Mouse (Mus musculus): Measurements from ENCODE around the gene Rapsn. TPM values are rescaled to one million over a fixed set of nuclear protein-coding genes. Genes with fewer than 3 reads are reported as not detected.

The Rapsn gene
- total RNA-seq, 2 experiments from 2014 or later: 16.4 to 16.7 TPM

DNA sequence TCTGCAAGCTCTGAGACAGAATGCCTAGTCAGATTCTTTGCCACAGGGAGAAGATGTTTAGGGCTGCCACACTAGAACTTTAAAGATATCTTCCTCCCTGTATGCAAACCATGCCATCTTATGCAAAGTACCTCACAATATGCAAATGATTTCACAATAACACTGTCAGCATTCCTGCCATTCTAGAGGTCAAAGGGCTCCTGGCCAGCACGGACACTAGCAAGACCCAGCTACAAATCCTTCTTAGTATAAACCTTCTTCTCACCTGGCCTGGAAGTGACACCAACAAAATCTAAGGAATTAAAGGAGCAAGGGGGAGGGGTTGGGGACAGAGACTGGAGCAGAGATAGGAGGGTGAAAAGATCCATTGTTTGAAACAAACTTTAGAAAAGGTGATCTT, 36.7 kb downstream of the Rapsn start:
- DNase-seq (ENCODE audit: low spot score): no peak
- intact Hi-C loops (cut with DNase I): loop anchor here (5.0 kb wide), 1 partner anchor 125 kb away; no protein-coding TSS in a partner anchor

DNA sequence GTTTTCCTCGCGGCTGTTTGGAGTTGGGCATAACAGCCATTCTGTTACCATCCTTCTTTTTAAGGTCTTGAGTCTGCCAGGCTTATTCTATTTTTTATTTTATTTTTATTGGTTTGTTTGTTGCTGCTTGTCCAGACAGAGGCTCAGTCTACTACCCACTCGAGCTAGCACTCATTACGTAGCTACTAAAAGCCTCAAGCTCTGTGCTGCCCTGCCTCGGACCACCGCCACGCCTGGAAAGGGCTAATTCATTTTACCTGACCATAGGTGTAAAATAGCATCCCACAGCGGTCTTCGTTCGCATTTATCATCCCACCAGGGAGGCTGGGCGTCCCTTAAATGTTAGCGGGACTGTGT, 42.5 kb downstream of the Rapsn start:
- intact Hi-C loops (cut with DNase I): no loop called here
- no peak for DNase-seq (ENCODE audit: low spot score)

DNA sequence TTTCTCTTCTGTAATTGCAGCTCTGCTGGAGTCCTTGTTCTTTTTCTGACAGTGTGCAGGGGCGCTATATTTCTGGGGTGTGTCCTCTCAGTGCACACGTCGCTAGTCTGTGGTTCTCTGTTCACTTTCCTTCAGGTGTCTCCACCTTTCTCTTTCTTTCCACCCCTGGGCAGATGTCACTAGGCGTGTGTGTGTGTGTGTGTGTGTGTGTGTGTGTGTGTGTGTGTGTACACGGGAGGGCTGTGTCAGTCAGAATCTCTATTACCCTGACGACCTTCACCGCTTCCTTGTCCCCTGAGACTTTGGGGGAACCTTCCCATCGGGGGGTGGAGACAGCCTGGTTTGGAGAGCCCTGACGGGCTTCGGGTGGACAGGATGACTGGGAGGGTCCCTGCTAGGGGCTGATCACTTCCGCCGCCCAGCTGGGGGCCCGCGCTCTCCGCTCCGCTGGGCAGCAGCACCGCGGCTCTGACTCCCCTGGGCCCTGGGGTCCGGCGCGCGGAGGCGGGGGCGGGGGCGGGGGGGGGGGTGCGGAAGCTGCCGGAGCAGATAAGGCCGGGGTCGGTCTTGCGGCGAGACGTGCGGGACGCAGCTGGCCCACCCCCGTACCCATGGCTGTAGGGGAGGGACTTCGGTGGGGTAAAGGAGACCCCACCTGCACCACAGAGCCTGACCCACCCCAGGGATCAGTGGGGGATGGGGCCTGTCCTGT, 43.0 kb downstream of the Rapsn start:
- DNase-seq (ENCODE audit: low spot score): no peak
- intact Hi-C loops (cut with DNase I): no loop called here

DNA sequence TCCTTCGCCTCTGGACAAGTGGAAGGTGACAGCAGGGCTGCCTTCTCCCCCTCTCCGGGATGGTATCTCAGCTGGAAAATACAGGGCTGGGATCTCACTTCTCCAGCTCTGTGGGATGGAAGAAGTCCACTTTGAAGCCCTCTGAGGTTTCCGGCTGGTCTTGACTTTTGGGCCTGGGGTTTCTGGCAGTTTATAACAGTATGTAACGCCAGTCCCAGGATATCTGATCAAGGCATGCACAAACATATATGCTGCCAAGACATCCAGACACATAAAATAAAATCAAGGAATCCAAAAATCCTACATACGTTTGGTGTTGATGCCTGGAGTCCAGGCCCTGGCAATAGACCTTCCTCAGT, 43.6 kb downstream of the Rapsn start:
- intact Hi-C loops (cut with DNase I): no loop called here
- DNase-seq (ENCODE audit: low spot score): no peak

DNA sequence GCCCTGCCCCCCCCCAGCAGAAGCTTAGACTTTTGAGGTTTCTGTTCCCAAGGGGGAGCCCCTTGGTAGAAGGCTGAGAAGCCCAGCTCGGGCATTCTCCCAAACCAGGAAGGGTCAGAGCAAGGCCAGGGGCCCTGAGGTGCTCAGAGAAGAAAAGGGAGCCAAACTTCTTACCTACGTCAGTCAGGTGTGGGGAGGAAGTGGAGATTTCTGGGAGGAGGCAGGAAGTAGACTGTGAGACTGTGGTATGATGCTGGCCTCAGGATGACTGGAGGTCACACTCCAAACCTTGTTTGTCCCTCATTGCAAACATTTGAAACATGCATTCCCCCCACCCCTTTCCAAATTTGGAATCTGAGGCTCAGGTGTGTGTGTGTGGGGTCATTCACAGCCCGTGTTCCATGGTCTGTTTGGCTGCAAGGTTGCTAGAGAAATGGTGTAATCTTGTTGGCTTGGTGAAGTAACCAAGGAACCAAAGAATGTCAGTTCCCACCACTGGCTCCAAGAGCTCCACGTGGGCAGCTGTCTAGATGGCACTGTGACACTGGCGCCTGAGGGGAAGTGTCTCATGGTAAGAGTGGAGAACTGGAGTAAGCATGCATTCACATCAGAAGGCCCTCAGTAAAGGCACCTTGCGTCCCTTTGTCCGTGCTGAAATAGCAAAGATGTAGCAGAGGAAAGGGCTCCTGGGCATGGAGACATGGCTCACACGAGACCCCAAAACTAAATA, 45.5 kb downstream of the Rapsn start:
- DNase-seq (ENCODE audit: low spot score): no peak
- intact Hi-C loops (cut with DNase I): no loop called here

DNA sequence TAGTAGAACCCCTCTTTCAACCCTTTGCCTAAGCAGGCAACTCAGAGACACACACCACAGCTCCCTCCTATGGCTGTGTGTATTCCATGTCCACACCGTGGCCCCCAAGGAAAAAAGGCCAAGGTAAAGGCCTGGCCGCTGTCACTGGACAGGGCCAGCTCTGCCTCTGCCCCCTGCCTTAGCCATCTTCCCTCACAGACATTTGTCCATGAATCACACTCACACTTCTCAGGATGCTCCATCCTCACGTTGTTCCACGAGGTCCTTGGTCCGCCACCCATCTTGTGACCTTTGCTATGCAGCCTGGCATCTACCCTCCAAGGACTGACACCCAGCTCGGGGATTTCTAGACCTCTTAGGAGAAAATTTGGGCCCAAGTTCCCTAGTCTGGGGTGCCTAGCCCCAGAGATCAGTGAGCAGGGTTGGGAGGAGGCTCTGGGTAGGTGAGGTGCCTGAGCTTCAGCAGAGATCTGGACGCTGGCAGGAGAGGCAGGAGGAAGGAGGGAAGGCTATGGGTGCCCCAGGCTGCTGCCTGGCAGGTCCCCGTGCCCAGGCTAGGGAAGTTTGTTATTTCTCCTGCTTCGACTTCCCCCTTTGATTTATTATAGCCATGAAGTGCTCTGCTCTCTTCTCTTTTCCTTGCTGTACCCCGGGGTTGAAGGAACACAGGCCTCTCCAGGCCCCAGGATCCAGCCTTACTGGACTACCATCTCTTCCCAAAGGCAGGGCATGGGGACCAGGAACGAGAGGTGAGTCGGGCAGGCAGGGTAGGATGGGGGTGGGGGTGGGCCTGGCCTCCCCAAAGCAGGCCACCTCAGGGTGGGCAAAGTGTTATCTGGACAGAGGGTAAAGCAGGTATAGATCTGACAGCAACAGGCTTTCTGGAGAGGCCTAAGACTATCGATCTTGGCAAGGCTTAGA, 46.6 kb downstream of the Rapsn start, which contains the start of gene Spi1:
Gene Spi1 (plus strand): TSS at position 616 of the 921 bp plus-strand sequence.
- DNase-seq (ENCODE audit: low spot score): no peak
- intact Hi-C loops (cut with DNase I): no loop called here

DNA sequence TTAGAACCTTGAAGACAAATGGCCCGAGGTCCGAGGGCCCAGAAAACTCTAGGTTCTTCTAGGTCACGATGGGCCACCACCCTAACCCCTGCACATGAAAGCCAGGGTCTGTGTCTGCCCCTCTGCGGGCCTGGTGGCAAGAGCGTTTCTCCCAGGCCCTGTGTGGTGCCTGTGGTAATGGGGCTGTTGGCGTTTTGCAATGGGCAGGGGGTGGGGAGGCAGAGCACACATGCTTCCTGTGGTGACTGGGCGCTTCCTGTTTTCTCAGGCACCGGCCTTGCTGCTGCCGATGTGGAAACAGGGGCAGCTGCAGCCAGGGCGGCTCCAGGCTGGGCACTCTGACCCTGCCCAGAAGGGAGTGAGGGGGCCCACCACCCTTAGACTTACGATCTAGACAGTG, 47.4 kb downstream of the Rapsn start:
- intact Hi-C loops (cut with DNase I): no loop called here
- DNase-seq (ENCODE audit: low spot score): peak; percentile 54

DNA sequence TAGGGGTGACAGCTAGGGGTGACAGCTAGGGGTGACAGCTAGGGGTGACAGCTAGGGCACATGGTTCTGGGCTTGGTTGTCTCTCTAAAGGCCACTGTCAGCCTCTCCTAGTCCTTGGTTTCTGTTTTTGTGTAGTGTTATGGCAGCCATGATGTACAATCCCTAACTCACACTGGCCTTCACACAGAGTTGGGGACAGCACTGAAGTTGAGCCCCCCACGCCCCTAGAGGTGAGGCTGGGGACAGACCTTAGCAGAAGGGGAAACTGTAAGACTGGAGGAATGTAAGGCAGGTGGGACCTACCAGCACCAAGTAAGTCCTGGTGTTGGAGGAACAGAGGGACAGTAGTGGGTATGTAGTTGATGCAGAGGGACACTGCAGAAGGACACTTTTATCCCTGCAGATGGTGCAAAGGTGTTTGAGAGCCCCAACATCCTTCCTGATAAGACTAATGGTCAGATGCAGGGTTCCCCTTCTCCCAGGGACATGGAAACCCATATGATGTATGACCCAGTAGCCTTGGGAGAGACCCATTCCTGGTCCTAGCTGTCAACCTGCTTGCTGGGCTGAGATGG, 48.0 kb downstream of the Rapsn start:
- intact Hi-C loops (cut with DNase I): no loop called here
- DNase-seq (ENCODE audit: low spot score): no peak

DNA sequence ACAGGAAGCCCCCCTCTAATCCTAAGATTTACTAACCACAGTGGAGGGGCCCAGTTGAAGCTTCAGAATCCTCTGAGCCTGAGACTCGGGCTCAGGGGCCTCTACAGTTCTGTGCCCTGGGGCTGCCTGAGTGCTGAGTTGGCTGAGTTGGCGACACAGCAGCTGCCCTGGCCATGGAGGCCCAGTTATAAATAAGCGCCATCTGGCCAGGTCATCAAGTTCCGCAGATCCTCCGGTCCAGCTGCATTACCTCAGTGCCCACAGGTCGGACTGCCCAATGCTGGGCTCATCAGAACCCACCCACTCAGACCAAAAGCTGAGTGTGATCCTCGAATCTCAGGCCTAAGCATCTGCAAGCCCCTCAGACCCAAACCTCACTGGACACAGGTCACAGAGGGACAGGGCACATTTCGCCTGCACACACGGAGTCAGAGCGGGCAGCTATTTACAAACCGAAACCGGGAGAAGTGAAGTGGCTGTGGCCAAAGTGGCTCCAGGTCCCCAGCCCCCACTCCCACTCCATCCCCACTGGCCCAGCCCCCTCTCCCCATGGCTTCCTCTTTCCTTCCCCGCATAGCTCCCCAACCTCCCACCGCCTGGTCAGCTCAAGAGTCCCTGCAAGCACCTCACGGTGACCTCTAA, 48.9 kb downstream of the Rapsn start:
- DNase-seq (ENCODE audit: low spot score): no peak
- intact Hi-C loops (cut with DNase I): no loop called here

DNA sequence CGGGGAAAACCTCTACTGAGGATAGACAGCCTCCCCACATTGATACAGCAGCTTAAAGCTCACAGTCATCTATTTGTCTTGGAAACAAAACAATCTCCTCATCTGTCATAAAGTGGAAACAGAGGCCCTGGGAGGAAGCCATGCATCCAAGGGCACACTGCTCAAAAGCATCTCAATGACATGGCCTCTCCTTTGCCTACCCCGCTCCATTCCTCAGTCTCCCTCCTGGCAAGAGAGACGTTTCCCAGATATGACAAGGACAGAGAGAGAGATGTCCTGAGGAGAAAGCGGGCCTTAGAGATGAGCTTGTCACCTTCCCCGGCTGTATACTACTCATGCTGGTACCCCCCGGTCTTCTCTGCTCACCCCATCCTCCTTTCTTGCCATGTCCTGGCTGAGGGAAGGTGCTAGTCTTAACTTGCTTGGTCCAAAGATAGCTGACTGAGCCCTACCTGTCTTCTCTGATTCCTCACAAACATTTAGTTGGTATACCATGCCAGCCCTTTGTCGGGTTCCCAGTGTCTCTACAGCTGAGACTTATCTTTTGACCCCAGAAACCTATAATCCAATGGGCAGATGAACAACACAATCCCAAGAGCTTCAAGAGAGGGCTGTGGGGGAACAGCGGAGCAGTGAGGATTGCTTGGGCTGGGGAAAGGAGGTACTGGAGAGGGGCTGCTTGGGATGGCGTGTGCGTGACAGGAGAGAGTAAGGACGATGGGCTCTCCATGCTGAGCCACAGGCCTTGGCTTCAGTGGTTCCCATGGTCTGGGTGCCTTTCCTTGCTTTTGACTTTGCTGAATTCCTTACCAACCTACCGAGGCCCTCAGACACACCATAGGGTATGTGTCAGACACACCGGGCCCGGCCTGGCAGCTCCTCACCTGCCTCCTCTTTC, 50.3 kb downstream of the Rapsn start:
- intact Hi-C loops (cut with DNase I): no loop called here
- no peak for DNase-seq (ENCODE audit: low spot score)

DNA sequence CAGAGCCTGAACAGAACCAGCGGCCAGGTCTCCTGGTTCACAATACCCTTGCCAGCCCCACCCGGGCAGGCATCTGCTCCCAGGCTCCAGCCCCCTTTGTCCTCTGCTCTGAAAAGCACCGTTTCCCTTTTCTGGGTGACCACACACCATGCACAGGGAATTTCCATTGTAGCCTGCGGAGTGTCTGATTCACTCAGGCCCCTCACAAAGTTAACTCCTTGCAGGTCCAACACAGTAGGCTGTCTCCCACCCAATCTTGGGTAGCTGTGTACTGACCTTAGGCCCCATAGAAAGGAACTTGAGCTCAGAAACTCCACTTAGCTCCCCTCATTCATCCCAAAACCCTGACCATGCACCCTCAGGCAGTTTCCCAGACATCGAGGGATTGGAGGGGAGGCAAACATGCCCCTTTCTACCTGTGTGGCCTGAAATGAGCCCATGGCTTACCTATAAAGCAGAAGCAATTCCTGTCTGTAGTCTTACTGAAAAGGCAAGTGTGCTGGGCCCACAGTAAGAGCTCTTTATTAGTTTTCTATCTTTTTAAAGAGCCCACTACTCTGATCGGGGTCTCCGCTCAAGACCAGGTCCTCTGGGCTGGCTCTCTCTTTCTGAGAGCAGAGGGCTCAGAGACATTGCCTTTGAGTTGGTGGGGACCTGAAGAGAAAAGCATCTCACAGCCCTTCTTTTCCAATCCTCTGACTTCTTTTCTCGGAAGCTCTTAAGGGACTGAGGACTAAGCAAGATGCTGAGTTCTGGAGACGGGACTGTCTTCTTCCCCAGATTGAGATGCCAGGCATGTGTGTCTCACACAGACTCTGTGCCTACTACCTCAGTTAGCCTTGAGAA, 51.2 kb downstream of the Rapsn start:
- no peak for DNase-seq (ENCODE audit: low spot score)
- intact Hi-C loops (cut with DNase I): no loop called here

DNA sequence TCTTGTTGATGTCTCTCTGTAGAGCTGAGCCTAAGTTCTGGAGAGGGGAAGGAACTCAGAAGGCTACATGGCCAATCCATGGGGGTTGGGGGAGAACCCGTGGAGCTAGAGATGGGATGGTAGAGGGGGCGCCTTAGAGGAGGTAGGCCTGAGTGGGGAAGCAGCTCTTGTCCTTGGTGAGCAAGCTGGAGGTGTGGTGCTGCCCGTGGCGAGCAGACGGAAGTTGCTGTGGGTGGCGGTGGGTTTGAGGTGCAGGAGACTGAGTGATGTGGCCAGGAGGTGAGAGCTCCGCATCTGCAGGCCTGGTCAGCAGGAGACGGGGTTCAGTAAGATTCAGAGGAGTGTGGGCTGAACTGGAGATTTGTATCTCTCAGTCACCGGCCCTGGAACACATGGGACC, 52.0 kb downstream of the Rapsn start:
- DNase-seq (ENCODE audit: low spot score): no peak
- intact Hi-C loops (cut with DNase I): no loop called here

DNA sequence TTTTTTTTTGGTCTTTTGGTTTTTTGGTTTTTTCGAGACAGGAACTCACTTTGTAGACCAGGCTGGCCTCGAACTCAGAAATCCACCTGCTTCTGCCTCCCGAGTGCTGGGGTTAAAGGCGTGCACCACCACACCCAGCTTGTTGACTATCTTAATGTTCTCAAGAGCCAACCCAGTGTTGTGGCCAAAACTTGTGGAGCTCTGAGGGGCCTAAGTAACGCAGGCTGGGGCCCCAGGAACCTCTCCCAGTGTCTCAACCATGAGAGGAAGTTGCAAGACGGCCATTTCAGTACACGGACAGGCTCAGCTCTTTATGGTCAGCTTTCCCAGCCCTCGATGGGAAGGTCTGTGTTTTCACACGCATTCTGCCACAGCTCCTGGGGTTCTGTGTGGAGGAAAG, 53.6 kb downstream of the Rapsn start:
- DNase-seq (ENCODE audit: low spot score): no peak
- intact Hi-C loops (cut with DNase I): no loop called here

DNA sequence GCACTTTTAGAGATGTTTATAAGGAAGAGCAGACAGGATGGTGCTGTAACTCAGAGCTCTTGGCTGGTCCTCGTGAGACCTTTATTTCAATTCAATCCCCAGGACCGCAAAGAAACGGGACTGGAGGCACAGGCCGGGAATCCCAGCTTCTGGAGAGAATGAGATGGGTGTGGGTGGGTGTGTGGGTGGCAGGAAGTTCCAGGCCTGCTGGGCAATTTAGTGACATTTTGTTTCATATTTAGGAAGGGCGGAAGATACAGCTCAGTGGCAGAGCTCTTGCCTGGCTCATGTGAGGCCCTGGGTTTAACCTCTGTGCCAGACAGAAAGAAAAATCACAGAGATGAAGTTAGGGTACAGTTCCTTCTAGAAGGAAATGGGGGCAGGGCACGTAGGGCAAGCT, 54.8 kb downstream of the Rapsn start:
- intact Hi-C loops (cut with DNase I): no loop called here
- DNase-seq (ENCODE audit: low spot score): no peak

DNA sequence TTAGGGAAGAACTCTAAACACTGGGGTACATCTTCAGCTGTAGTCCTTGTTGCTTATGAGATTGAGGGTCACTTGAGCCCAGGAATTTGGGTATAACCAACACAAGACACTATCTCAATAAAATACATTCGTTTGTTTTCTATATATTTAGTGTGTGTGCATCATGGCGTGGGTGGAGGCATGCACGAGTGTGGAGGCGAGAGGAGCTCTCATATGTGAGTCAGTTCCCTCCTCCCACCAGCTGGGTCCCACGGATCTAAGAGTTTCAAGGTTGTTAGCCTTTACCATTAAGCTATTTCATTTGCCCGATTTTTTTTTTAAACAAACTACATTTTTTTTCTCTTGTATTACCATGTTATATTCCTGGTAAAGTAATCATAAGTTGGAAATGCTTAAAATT, 55.4 kb downstream of the Rapsn start:
- no peak for DNase-seq (ENCODE audit: low spot score)
- intact Hi-C loops (cut with DNase I): no loop called here

All from heart, postnatal 25 days (tissue).